Mouse (Mus musculus) kidney, adult 8-10 months (tissue): ENCODE data around the gene Hoxd13.

Experiments used
- DNase-seq, 2 experiments: peaks; one replicate each; pipeline ENCODE4 v3.0.0; 2022

Gene Hoxd13

DNA sequence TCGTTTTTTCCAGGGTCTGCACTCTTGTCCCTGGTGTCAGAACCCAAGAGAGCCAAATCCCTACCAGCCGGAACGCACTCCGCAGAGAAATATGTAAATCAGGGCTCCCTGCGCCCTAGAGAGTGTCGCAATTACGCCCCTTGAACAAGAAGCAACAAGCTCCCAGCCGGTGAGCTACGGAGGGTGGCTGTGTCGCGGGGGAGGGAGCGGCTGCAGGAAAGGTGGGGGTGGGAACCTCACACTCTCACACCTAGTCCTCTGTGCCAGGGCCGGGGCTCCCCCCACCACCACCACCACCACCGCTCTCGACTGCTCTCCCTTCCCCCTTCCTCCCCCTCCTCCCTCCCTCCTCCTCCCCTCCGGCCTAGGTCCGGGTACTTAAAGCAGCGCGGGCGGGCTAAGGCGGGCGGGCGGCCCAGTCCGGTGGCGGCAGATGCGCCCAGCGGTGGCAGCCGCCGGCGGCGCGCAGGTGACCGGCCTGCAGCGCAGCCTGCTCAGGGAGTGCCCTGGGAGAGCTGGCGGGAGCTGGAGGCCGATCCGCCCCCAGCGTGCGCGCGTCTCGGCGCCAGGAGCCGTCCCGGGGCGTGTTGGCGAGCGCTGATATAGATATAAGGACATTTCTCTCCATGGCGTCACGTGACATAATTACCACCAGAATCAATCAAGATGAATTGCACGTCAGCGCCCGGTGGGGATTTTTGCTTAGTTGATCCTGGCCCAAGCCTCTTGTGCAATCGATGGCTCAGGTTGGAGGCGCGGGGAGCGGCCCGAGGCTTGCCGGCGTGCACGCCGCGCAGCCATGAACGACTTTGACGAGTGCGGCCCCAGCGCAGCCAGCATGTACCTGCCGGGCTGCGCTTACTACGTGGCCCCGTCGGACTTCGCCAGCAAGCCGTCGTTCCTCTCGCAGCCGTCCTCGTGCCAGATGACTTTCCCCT is 13.8 kb downstream of the Hoxd13 start:
- no peak for DNase-seq

DNA sequence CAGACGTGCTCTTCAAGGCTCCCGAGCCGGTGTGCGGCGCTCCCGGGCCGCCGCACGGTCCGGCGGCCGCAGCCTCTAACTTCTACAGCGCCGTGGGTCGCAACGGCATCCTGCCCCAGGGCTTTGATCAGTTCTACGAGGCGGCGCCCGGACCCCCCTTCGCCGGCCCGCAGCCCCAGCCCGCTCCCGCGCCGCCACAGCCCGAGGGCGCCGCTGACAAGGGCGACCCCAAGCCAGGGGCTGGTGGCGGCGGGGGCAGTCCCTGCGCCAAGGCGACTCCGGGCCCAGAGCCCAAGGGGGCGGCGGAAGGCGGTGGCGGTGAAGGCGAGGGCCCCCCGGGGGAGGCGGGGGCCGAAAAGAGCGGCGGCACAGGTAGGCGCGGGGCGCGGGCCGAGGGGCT is 14.7 kb downstream of the Hoxd13 start:
- DNase-seq, result no peak

GRCm38 (mm10) chr2:74683471-74683951 is 15.4 kb downstream of the Hoxd13 start:
- no peak for DNase-seq

DNA sequence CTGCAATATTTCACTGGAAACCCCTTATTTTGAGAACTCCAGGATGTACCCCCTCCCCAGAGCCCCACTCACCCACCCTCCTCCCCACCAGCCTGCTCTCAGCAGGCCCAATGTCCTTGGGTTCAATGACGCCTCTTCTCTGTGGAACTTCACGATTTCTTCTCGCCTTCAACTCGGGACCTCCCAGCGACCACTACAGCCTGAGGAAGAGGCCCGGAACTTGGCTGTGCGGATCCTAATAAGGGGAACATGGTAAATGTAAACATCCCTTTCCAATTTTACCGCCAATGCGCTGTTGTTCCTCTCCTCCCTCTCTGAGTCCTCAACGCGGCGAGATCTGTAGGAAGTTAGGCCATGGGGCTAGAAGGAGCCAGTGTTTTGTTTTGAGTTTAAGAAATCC is 16.0 kb downstream of the Hoxd13 start:
- DNase-seq, result no peak

GRCm38 (mm10) chr2:74685059-74685603 is 17.0 kb downstream of the Hoxd13 start:
- DNase-seq, result no peak

DNA sequence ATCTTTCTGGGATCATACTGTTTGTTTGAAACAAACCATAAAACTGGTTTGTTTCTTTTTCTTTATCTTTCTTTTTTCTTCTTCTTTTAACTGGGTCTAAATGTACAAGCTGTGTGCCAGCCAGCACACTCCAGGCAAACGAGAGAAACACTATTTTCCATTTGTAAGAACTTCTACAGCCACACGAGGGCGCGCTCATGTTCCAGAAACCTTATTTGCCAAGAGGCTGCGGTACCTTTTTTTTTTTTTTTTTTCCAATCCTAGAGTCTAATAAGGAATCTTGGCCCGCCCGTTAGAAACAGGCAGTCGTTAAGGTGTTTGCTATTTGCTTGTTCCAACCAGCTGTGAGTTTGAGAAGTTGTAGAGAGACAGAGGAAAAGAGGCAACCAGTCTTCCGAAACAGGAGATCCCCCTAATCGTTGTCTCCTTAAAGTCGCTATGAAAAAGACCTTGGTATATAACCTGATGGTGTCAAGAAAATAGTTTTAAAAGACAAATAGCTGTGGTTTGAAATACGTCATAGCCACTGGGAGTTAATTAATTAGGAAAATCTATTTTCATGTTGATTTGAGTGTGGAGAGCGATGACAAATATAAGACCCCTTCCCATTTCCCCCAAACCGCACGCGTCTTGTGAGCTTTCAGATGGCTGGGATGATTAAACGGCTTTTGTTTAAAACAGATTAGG is 18.3 kb downstream of the Hoxd13 start:
- DNase-seq, result peak; percentile 80 to 87

GRCm38 (mm10) chr2:74686988-74687697 is 19.0 kb downstream of the Hoxd13 start:
- no peak for DNase-seq

- DNase-seq, result no peak
Observed at GRCm38 (mm10) chr2:74687698-74688555, 19.8 kb downstream of the Hoxd13 start.

DNA sequence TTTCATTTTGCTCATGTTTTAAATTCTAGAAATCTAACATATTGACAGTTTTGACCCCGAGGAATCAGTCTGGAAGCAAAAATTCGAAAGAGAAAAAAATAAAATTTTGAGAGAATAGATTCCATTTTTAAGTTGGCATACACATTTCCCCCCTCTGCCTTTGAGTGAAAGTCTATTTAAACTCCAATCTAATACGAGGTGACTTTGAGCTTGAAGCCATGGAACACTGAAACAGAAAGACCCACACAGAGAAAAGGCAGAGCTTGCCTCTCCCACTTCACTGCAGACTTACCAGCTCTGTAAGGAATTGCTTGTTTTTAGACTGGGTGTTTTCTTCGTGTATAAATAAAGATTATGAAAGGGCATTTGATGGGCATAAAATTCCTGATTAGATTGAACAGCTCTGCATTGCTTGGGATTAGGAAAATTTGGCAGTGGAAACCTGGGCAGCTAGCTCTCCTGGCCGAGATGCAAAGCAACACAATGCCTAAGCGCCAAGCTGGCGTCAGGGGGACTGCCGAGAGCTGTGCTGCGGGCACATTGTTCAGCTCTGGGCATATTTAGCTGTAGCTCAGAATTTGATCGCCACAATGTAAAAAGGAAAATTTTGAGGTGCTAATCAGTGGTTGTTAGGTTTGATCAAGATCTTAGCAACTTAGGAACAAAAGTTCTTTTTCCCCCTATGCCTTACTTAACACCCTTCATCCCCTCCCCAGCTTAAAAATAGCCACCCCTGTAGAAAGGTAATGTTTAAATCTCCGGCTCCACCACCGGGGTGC is 20.9 kb downstream of the Hoxd13 start:
- no peak for DNase-seq

- DNase-seq, result peak in 1 of 2 experiments; percentile 27
Observed at GRCm38 (mm10) chr2:74689574-74690337, 21.6 kb downstream of the Hoxd13 start.

GRCm38 (mm10) chr2:74690338-74690716 is 22.2 kb downstream of the Hoxd13 start:
- DNase-seq, result no peak

- peak; percentile 88 to 92 for DNase-seq
Observed at GRCm38 (mm10) chr2:74691022-74691951, 23.2 kb downstream of the Hoxd13 start, which contains the start of gene Hoxd10. Gene Hoxd10 (plus strand): TSS chr2:74691924.

- peak in 1 of 2 experiments; percentile 30 for DNase-seq
Observed at GRCm38 (mm10) chr2:74691995-74692807, 24.1 kb downstream of the Hoxd13 start.

- DNase-seq, result no peak
Observed at GRCm38 (mm10) chr2:74692808-74693431, 24.8 kb downstream of the Hoxd13 start.

- no peak for DNase-seq
Observed at GRCm38 (mm10) chr2:74693432-74693827, 25.3 kb downstream of the Hoxd13 start.

- peak; percentile 71 to 72 for DNase-seq
Observed at GRCm38 (mm10) chr2:74694066-74694465, 26.0 kb downstream of the Hoxd13 start.

GRCm38 (mm10) chr2:74695383-74695782 is 27.3 kb downstream of the Hoxd13 start:
- no peak for DNase-seq
